Mouse (Mus musculus) erythroblast, adult 5-6 weeks (primary cell): ENCODE results near the gene Pea15a. TPM values are rescaled to one million over a fixed set of nuclear protein-coding genes. Genes with fewer than 3 reads are reported as not detected.
A peak's percentile ranks its signal among the peaks of the same experiment; 100 is the strongest.

ENCODE experiments used
- ATAC-seq: replicated peaks from 2 replicates; pipeline ENCODE4 v1.8.0; 2016; ENCODE audit warnings: moderate number of reproducible peaks, mild to moderate bottlenecking, moderate TSS enrichment, inconsistent platforms; ENCODE audit not compliant: poor library complexity, low FRiP score, severe bottlenecking
- total RNA-seq, 2 experiments: library from RNA; stranded (forward) in 1 of 2; stranded (reverse) in 1 of 2; fragments of 150-400 nt in 1 of 2; fragments of 200-764, 138-1000 nt in 1 of 2; gene quantifications; 2 replicates each; pipeline versions ENCODE4 v1.2.3 to v1.2.4; 2015 to 2017; ENCODE audit warnings: low replicate concordance in 2 of 2

The Pea15a gene
- total RNA-seq, 2 experiments from 2014 or later, result 2.5 to 2.6 TPM

DNA sequence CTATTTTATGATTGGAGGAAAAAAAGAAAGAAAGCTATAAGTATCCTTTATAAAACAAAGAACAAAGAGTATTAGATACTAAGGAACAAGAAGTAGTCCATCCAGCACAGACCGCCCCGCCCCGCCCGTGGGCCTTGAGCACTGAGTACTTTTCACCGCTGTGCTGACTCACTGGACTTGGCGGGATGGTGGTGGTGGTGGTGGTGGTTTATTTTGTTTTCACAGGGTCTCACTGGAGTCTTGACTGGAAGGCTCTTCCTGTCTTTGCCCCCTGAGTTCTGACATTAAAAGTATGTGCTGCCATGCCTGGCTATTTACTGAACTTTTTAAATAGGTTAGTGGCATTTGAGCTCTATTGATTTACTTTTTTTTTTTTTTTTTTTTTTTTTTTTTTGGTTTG, 23.5 kb downstream of the Pea15a start:
- ATAC-seq, result no peak

DNA sequence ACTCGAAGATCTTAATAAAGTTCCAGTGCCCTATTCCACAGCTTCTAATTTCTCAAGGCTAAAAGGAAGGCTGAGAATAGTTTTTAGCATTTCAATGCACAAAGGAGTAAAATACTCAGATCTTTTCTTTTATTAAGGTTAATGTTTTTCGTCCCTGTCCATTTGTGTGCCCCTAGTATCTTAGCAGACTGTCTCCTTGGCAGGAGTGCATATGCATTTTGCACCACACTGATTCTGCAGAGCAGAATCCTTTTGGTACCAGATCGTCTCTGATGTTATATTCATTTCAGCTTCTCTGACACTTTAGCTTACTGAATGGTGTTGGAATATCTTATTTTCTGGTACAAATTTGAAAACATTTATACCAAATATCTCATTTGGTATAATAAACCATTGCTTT, 24.8 kb downstream of the Pea15a start:
- no peak for ATAC-seq

DNA sequence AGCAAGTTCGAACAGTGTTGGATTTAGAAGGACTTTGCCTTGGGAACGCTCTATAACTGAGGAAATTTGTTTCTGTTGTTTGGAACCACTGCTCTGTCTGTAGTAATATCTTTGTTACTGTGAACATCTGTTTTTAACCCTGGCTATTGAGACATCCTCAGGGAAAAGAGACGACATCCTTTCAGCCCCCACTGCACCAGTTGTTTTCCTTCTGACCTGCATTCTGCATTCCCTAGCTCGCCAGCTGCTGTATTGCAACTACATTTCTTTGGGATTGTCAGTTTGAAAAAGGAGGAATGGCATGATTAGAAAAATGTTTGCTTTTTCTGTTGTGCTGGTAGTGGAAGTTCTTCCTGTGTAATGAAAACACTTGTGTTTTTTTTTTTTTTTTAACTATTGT, 25.7 kb downstream of the Pea15a start:
- ATAC-seq, result no peak

DNA sequence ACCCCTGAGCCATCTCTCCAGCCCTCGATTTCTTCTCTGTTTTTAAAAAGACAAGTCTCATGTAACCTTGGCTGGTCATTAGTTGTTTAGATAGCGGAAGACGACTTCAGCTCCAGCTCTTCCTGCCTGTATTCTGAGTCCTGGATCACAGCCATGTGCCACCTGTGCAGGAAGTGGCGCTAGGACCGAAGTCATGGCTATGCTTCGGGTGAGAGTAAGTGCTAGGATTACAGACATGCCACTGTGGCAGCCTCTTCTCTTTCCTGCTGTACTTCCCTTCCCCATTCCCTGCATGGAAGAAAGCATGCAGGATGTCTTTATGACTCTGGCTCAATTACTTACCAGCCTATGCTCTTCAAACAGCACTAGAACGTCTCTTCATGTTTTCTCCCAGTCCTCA, 27.5 kb downstream of the Pea15a start:
- no peak for ATAC-seq

DNA sequence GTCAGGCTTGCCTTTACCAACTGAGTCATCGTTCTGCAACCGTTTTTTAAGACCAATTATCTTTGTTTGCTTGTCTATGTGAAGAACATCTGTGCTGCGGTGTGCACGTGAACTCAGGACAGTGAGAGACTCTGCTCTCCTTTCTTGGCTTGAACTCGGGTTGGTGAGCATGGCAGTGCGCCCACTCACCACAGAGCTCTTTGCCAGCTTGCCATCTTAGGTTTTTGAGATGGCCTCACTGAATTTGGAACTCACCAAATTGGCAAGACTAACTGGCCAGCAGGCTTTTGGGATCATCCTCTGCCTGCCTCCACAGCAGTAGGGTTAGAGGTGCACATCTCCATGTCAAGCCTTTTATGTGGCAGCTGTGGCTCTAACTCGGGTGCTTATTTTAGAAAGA, 28.8 kb downstream of the Pea15a start:
- no peak for ATAC-seq

DNA sequence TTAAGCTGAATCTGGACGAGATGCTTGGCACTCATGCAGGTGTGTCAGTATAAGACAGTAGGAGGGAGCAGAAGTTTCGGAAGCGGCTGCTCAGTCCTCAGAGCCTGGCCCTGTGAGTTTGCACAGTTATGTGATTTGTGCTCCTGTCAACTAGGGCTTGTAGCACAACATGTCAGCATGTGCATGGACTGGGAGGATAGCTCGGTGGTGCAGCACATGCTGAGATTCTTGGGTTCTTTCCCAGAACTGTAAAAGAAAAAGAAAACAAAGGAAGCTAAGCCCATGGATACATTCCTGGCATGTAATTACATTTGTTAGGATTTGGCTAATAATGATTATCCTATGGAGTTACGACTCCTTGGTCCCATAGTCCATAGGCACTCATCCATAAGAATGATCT, 33.4 kb downstream of the Pea15a start:
- ATAC-seq, result no peak

DNA sequence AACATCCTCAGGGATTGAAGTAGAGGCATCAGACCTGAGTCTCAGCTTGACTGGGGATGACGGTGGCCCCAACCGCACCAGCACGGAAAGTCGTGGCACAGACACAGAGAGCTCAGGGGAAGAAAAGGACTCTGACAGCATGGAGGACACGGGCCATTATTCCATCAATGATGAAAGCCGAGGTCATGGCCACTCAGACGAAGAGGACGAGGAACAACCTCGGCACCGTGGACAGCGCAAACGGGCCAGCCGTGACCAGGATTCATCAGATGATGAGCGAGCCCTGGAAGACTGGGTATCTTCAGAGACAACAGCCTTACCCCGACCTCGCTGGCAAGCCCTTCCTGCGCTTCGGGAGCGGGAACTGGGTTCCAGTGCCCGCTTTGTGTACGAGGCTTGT, 34.2 kb downstream of the Pea15a start:
- no peak for ATAC-seq

DNA sequence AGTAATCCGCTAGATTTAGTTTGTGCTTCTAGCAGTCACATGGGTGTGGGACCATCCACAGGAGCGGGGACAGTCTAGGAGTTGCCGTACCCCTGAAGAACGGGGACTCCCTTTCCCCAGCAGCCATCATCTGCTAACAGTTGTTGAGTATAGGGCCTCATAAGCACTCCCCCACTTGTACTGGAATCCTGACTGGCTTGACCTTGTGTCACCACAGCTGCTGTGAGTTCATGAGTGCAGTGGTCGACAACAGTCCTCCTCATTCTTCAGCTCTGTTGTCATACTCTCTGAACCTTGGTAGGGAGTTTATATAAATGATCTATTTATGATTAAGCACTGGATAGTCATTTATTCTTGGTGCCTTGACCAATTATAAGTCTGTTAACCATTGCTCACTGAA, 36.8 kb downstream of the Pea15a start:
- no peak for ATAC-seq

DNA sequence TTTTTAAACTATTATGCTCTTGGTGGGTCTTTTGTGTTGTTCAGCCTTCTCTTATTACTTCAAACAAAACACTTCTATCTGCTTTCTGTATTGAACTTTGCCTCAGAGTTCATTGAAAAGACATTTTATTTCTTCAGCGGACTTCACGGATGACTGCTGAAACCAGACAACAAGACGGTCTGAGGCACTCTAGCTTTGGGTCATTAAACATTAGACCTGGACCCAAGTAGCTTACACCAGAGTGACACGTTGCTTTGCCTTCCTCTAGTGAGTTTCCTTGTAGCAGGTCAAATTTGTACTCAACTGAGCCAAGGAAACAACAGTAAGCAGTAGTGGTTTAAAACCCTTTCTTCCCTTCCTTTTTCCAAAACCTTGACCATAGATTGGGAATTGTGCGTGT, 38.7 kb downstream of the Pea15a start:
- no peak for ATAC-seq

DNA sequence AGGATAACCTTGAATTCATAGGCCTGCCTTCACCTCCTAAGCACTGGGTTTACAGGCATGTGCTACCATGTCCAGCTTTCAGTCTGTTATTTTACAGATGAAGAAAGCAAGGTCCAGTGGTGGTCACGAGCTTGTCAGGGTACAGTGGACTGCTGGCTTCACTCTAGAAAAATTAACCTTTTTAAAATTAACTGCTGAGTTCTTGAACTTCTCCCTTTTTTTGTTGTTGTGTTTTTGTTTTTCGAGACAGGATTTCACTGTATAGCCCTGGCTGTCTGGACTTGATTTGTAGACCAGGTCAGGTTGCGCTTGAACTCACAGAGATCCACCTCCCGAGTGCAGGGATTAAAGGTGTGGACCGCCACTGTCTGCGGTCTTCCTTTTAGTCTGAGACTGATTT, 43.6 kb downstream of the Pea15a start:
- ATAC-seq, result no peak

DNA sequence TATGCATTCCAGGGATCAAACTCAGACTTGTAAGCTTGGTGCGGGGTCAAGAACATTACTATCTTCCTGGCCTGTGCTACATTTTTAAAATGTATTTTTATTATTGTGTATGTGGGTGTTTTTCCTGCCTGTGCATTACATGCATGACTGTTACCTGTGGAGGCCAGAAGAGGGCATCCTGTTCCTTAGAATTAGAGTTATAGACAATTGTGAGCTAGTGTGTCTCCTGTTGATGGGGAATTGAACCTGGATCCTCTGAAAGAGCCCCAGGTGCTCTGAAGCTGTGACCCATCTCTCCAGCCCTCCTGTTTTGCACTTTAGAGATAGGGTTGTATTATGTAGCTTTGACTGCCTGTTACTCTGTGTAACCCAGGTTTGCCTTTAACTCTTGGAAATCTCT, 44.6 kb downstream of the Pea15a start:
- ATAC-seq, result peak; percentile 56

DNA sequence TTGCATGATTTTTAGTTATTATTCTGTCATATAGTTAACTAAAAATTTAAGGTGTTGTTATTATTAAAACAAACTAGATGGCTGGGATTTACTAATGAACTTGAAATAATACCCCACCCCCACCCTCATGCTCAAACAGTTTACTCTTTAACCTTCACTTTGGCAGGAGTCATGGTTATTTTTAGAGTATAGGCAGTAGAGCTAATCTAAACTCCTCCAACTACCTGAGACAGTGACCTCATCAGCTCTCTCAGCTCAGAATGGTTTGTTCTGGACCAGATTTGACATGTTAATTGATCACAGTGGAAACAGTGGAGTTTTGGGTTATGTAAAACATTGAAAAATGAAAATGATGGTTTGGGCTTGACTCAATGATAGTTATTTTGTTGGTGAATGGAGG, 46.1 kb downstream of the Pea15a start:
- no peak for ATAC-seq

DNA sequence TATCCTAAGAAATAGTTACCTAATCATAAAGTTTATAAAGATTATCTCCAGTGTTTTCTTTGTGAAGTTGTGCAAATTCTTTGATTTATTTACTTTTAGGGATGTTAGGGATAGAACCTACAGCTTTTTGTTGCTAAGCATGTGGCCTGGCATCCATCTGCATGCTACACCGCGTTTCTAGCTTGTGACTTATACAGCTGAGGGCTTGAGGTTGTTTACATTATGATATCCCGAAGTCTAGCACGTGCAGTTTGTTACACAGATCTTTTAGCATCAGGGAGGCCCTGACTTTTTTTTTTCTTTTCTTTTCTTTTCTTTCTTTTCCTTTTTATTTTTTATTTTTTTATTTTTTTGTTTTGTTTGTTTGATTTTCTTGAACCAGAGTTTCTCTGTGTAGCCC, 46.6 kb downstream of the Pea15a start:
- no peak for ATAC-seq

DNA sequence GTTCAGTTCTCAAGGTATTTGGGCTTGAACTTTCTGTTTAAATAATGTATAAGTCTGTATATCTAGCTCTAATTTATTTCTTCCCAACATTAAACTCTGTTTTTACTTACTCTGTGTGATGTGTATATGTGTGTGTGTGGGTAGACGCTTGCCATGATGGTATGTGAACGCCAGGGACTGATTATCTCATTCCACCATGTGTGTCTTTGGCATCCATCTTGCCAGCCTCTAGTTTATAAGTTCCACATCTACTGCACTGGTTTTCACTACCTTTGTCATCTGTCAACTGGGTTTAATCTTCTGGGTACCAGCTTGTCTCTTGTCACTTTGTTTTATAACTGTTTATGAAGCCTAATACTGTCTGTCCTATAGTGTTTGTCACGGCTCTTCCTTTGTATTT, 51.1 kb downstream of the Pea15a start:
- peak; percentile 74 for ATAC-seq

DNA sequence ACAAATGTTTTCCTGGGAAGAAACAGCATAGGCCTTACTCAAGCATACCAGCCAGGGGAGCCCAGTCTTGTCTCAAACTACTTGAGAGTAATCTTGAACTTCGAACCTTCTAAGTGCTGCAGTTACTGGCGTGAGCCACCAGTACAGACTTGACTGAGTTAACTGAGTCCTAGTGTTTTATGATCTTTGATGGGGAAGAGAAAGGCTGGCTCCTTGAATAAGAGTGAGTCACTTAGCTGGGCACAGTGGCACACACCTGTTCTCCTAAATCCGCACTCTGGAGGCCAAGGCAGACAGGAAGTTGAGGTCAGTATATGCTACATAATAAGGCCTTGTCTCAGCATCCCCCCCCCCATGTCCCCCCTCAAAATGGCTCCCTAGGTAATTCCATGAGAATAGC, 52.1 kb downstream of the Pea15a start:
- no peak for ATAC-seq

DNA sequence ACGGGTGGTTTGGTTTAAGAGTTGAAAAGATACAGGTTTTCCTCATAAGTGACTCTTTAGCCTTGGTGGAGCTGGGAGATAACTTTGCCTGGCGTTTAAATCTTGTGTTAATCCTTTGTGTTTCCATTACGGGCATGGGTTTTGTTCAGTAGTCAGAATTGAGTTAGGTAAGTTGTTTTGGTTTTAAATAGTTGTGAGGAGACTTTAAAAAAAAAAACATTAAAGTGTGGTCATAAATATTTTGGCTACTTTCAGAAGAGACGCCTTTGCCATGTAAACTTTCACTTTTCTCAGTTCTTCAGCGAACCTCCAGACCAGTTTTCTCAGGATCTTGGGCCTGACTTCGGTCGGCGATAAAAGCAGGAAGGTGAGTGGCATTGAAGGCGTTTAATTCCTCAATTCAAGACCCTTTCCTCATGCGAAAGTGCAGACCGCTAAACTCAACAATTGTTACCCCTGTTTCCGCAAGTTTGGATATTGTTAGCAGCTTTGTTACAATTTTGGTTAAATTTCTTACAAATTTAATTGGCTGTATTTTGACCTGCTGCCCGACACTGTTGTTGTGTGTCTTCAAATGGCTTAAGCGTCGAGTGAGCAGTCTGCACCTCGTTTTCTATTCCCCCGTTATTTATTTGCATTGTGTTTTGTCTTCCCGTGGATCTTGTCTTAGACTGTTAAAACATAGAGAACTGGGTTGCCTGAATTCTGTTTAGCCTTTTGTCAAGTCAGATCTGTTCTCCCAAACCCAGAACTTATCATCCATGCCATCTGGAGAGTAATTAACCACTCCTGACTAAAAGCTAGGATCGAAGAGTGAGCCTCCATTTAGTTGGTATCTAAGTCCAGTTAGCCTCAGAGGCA, 57.4 kb downstream of the Pea15a start:
- ATAC-seq, result 0 out of 2 replicates have a peak, but pooled peaks have one; percentile 22

DNA sequence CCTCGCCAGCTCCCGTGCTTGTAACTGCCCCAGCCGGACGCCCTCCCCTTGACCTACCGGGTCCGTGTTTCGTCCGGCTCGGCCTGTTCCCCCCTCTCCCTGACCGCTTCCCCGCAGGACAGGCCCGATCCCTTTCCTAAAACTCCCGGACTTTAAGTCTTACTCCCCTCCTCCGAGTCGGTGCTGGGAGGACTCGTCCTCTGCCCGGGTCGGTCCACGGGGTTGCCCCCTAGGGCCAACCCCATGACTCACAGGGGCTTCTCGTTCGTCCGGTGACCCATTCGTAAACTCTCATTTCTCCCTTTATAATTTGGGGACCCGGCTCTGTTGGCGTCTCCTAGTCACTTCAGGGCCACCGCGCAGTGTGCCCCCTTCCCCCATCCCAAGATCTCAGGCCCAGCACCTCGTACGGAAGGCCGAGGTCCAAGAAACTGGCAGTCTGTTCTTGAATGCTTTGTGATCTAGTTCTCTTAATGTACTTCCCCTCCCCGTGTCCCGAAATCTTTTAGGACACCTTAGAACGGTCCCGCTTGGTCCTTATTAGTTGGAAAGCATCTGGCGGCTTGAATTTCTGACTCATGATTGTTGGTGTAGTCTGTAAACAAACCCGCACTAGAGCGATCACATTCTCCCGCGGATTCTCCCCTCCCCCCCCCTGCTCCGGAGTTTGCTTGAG, 58.2 kb downstream of the Pea15a start:
- peak; percentile 66 for ATAC-seq

DNA sequence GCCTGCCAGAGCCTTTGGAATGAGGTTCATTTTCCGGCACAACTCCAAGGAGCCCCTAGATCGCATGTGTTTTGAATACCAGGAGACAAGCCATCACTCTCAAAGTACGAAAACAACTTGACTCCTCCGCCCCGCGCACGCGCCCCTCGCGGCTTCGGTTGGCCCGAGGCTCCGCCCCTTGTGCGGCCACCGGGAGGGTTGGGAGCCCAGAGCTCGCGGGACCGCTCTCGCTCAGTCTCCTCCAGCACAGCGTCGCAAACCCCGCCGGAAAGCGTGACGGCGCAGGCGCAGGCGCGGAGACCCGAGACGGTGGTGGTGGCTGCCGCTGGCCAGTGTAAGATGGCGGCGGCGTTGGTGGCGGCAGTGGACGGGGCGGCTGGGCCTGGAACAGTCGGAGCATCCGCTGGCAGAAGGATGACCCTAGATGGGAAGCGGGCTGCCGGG, 58.7 kb downstream of the Pea15a start, which contains the start of gene Dcaf8:
TSS of gene Dcaf8 (plus strand) at position 250 of the 444 bp plus-strand sequence.
- ATAC-seq, result peak; percentile 88
